Mouse (Mus musculus): ENCODE results near the gene Mknk2.

GRCm38 (mm10) chr10:80658841-80659202 lies 19.1 kb downstream of the Mknk2 start:
- TF ChIP-seq CTCF (IDR thresholded peaks at IDR 0.05; ENCODE audit: extremely low read depth, insufficient read length, insufficient replicate concordance, low read depth, low read length) (no peak), POLR2A (IDR thresholded peaks at IDR 0.05; ENCODE audit: low read depth, low read length) (no peak)

All from small intestine, adult 2 months (tissue).